In the genomic region with DNA sequence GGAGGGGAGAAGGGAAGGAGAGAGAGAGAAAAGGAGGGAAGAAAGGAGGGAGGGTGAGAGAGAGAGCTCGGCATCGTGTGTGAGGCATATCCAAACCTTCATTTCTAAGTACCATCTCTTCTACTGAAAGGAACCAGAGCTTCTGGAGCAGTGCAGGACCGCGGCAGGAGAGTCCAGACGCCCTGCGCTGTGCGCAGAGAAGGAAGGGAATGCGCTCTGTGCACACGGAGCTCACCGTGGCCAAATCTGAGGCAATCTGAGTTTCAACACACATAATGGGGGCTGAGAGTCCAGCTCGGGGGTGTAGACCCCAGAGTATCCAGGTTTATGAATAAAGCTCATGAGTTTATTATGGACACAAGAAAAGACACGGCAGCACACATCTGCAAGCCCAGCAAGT, we compare ENCODE assay signal across 1 mouse cellular context.
TF ChIP-seq lines count a peak whose summit lies in the region.

No protein-coding gene starts in this region.

TF ChIP-seq in myocyte, 11 proteins besides CTCF, POLR2A, EP300 and RAD21:
- TF ChIP-seq CEBPB (IDR thresholded peaks at IDR 0.05; ENCODE audit: insufficient read depth, poor library complexity, severe bottlenecking), result no peak
- TF ChIP-seq TCF3 (IDR thresholded peaks at IDR 0.05; ENCODE audit: insufficient read length, low read depth), result no peak
- TF ChIP-seq TCF12 (IDR thresholded peaks at IDR 0.05; ENCODE audit: insufficient read depth, poor library complexity, severe bottlenecking), result no peak
- no peak for TF ChIP-seq REST (IDR thresholded peaks at IDR 0.05; ENCODE audit: insufficient read depth, insufficient read length)
- TF ChIP-seq SRF (IDR thresholded peaks at IDR 0.05; ENCODE audit: control insufficient read depth, insufficient read length, low read depth), result no peak
- no peak for TF ChIP-seq MAX (IDR thresholded peaks at IDR 0.05; ENCODE audit: low read depth)
- TF ChIP-seq MYOG (IDR thresholded peaks at IDR 0.05; ENCODE audit: control insufficient read depth in 1 of 3, insufficient read depth in 1 of 3, insufficient read length in 2 of 3, low read depth in 2 of 3), result no peak
- TF ChIP-seq POLR2AphosphoS2 (IDR thresholded peaks at IDR 0.05; ENCODE audit: insufficient read length, low read depth), result no peak
- no peak for TF ChIP-seq MYOD1 (IDR thresholded peaks at IDR 0.05; ENCODE audit: control insufficient read depth in 1 of 3, insufficient read length in 2 of 3, low read depth in 2 of 3)
- TF ChIP-seq E2F4 (IDR thresholded peaks at IDR 0.05; ENCODE audit: insufficient read depth), result no peak
- no peak for TF ChIP-seq USF1 (IDR thresholded peaks at IDR 0.05; ENCODE audit: low read depth)
